Comparison of ENCODE assay signal across 8 mouse cellular contexts in the genomic region with DNA sequence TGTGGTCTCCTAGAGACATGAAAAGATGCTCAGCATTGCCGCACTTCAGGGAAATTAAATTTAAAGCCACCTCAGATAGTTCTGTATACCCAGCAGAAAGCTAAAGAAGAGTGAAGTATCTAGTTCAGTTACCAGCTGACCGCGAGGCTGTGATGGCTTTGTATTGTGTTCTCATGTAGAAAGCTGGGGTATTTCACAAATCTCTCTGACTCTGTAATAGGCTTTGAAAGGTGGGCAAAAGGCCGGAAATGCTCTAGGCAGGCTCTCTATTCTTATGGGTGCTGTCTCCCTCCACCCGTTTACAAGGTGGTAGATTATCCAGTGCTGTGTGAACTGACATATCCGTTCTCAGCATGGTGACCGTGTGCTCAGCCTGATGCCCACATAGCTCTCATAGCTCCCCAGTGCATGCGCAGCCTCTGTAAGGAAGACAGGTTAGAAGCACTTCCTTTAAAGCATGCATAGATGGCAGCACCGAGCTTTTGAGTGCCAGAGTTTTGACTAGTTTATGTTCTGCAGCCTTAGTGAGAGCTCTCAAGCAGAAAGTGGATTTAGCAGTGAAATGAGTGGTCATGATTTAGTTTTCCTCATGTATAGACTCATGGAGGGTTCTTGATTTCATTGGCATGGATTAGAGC. TPM values are rescaled to one million over a fixed set of nuclear protein-coding genes. Genes with fewer than 3 reads are reported as not detected.
A peak's percentile ranks its signal among the peaks of the same experiment; 100 is the strongest.
DNase-seq lines count a peak whose midpoint lies in the region; ATAC-seq and TF ChIP-seq lines count a peak whose summit lies in the region.

No protein-coding gene starts in this region.

- no peak overlapping the region for H3K4me2 ChIP-seq in heart, embryonic 11.5 days
- no peak overlapping the region for H3K4me2 ChIP-seq in liver, embryonic 14.5 days (ENCODE audit: low read depth)

- peak; percentile 47 for TF ChIP-seq CTCF in liver, embryonic 14.5 days (IDR thresholded peaks at IDR 0.05; ENCODE audit: low read depth)

- no peak overlapping the region for H3K27ac ChIP-seq in heart, embryonic 11.5 days (ENCODE audit: low read depth, low read length)
- no peak overlapping the region for H3K27ac ChIP-seq in liver, embryonic 14.5 days

- no peak overlapping the region for H3K9ac ChIP-seq in heart, embryonic 11.5 days (ENCODE audit: low read depth, low read length)
- H3K9ac ChIP-seq in liver, embryonic 14.5 days (replicated peaks), result no peak overlapping the region

- H3K9me3 ChIP-seq in heart, embryonic 11.5 days (replicated peaks; ENCODE audit: control insufficient read depth, low read length), result no peaks in the 10 kb centered on the region
- no peaks in the 10 kb centered on the region for H3K9me3 ChIP-seq in liver, embryonic 14.5 days (ENCODE audit: control insufficient read depth, low read length)

- no peaks in the 10 kb centered on the region; the same call in 1 of the 2 replicates for H3K4me1 ChIP-seq in heart, embryonic 11.5 days (ENCODE audit: control insufficient read depth, insufficient read depth, low read length)
- no peaks in the 10 kb centered on the region for H3K4me1 ChIP-seq in liver, embryonic 14.5 days (replicated peaks; ENCODE audit: control insufficient read depth in 2 of 2, insufficient read depth in 2 of 2, low read length in 1 of 2)

- H3K36me3 ChIP-seq in heart, embryonic 11.5 days (ENCODE audit: control insufficient read depth, insufficient read depth, low read length), result no peaks in the 10 kb centered on the region
- no peaks in the 10 kb centered on the region for H3K36me3 ChIP-seq in liver, embryonic 14.5 days (replicated peaks; ENCODE audit: control insufficient read depth, insufficient read depth, low read depth)

- no peaks in the 10 kb centered on the region for H3K27me3 ChIP-seq in heart, embryonic 11.5 days (ENCODE audit: control insufficient read depth, insufficient read depth, low read length)
- H3K27me3 ChIP-seq in liver, embryonic 14.5 days (ENCODE audit: control insufficient read depth, insufficient read depth, low read length), result no peaks in the 10 kb centered on the region

- no peak for ATAC-seq in heart, embryonic 11.5 days (replicated peaks; ENCODE audit: insufficient number of reproducible peaks, low FRiP score, low TSS enrichment)
- ATAC-seq in liver, embryonic 14.5 days (ENCODE audit: insufficient read depth), result no peak
- ATAC-seq in neutrophil, adult 5-6 weeks (ENCODE audit: extremely low read depth, insufficient number of reproducible peaks, low FRiP score, poor library complexity, severe bottlenecking), result 0 out of 2 replicates have a peak, but pooled peaks have one; percentile 19

- no peak overlapping the region for H3K4me3 ChIP-seq in heart, embryonic 11.5 days (ENCODE audit: low read depth, low read length)
- no peak overlapping the region for H3K4me3 ChIP-seq in liver, embryonic 14.5 days (ENCODE audit: insufficient read depth in 1 of 2, low read depth in 2 of 2, low read length in 2 of 2)

- TF ChIP-seq EP300 in liver, embryonic 14.5 days (IDR thresholded peaks at IDR 0.05; ENCODE audit: low read depth), result no peak

- DNase-seq in heart, adult 11 months, result peak; percentile 61
- DNase-seq in c-Kit-positive CD71-positive TER-119-negative erythroid progenitor cells, embryonic 14.5 days (ENCODE audit: low read depth), result peak; percentile 6
- DNase-seq in frontal cortex, adult 2 months (ENCODE audit: extremely low spot score in 1 of 2, low spot score in 1 of 2), result peak; percentile 28 to 80
- peak; percentile 36 for DNase-seq in kidney, postnatal 14 days
- DNase-seq in liver, embryonic 14.5 days (ENCODE audit: low read depth in 3 of 3, low spot score in 3 of 3), result peak in 1 of 3 experiments; percentile 6
- no peak for DNase-seq in spleen, adult 18-20 months

- WGBS in heart, embryonic 11.5 days (ENCODE audit: insufficient replicate concordance), result 45% methylated on average over 9 of the region's 9 CpGs
- 46% methylated on average over 9 of the region's 9 CpGs for WGBS in liver, embryonic 14.5 days (ENCODE audit: insufficient replicate concordance)

RNA-seq across cellular contexts. Expression of a gene that starts 57.4 kb away (rescaled TPM):
- polyA plus RNA-seq in heart, embryonic 11.5 days (2014; fragmentation: Nextera tagmentation; extraction: Ambion mirVana), result 8.2 and 8.6 TPM in 2 replicates
- 14.0 and 14.3 TPM in 2 replicates for polyA plus RNA-seq in frontal cortex, adult 2 months (2012; rRNA removed)
- polyA plus RNA-seq in liver, embryonic 14.5 days (2012; rRNA removed), result 2.2 and 2.6 TPM in 2 replicates
- polyA plus RNA-seq in liver, embryonic 14.5 days (2014; fragmentation: Nextera tagmentation; extraction: Ambion mirVana), result 2.3 and 3.0 TPM in 2 replicates
- total RNA-seq in neutrophil, adult 5-6 weeks (2017), result 24.6 and 27.1 TPM in 2 replicates

Comparison
In these comparisons a context has a peak if more than half of its experiments do, and no peak if none do; other contexts are left out.
1. DNase-seq: peak in heart, adult 11 months (single experiment), c-Kit-positive CD71-positive TER-119-negative erythroid progenitor cells, embryonic 14.5 days (single experiment), frontal cortex, adult 2 months (2 of 2) and kidney, postnatal 14 days (single experiment); none in spleen, adult 18-20 months (0 of 2).